Mouse (Mus musculus) megakaryocyte, adult 5-6 weeks (primary cell): ENCODE data around the gene Pitpnc1. TPM values are rescaled to one million over a fixed set of nuclear protein-coding genes. Genes with fewer than 3 reads are reported as not detected.

Experiments used
- ATAC-seq: 2 replicates; pipeline ENCODE4 v1.8.0; 2016; ENCODE audit warnings: mild to moderate bottlenecking, inconsistent platforms; ENCODE audit not compliant: poor library complexity, severe bottlenecking
- total RNA-seq, 2 experiments: library from RNA; stranded (forward) in 1 of 2; stranded (reverse) in 1 of 2; fragments of 153-499, 151-499 nt in 1 of 2; fragments of 221-1000, 200-1000 nt in 1 of 2; gene quantifications; 2 replicates each; pipeline versions ENCODE4 v1.2.3 to v1.2.4; 2015 to 2017

The Pitpnc1 gene
- total RNA-seq, 2 experiments from 2014 or later, result 8.5 to 14.5 TPM

- no peak for ATAC-seq
Measured at GRCm38 (mm10) chr11:107377326-107377725, 93.2 kb downstream of the Pitpnc1 start.

GRCm38 (mm10) chr11:107376272-107376671 is 94.2 kb downstream of the Pitpnc1 start:
- ATAC-seq, result no peak

DNA sequence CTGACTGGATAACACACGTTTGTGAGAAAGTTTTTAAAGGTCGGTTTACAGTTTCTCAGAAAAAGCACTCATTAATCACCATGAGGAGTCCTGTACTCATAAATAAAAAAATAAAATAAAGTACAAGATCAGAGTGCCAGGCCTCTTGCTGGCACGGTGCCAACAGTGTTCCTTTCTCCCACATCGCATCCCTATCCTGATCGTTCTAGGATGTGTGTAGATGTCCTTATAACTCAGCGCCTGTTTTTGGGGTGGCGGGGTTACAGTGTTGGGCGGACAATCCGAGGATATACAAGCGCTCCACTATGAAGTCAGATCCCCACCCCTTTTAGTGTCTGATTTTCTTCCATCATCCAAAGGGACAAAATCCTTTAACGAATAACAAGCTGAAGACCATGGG is 94.7 kb downstream of the Pitpnc1 start:
- no peak for ATAC-seq

DNA sequence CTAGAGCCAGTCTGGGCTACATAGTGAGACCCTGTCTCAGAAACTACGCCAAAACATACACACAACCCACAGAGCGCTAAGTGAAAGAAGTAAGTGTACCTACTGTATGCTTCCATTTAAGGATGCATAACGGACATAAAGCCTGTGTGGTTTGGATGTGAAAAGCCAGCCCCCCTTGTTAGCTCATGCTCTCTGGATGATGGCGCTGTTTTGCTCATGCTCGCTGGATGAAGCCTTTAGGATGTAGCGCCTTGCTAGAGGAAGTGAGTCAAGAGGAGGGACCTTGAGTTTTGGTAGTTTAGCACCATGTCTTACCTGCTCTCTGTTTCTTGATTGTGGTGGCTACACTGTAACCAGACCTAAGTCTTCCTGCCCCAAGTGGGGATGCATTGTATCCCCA is 96.9 kb downstream of the Pitpnc1 start:
- no peak for ATAC-seq

GRCm38 (mm10) chr11:107373154-107373553 is 97.3 kb downstream of the Pitpnc1 start:
- ATAC-seq, result no peak

- no peak for ATAC-seq
Measured at GRCm38 (mm10) chr11:107372688-107373087, 97.8 kb downstream of the Pitpnc1 start.

DNA sequence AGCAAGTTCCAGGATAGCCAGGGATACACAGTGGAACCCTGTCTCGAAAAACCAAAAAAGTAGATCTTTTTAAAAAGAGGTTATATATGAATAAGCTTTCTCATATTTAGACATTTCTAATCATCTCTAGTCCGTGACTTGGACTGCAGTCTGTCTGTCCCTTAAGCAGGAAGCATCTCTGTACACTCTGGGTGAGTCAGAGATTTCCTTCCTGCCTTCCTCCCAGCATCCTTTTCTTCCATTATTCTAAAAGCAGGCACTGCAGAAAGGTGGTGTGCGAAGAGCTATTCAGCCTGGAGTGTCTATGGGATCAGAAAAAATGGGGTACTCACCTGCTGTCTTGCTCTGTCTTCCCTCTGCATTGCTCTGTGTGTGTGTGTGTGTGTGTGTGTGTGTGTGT is 100.0 kb downstream of the Pitpnc1 start:
- no peak for ATAC-seq

DNA sequence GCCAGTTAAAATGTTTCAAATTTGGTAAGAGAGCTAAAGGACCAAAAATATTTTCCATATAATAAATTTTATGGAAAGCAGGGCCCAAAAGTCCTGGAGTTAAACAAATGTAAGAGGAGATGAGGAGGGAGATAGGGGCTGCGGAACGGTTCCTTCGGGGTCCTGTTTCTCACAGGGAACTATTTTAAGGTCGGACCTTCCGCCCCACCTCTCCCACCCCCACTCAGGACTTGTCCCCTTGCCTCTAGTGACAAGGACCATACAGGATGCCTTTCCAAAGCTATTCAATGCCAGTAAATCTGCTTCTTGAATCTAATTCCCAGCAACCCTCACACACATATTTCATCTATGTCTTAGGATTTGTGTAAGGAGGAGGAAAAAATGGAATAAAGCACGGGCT is 100.8 kb downstream of the Pitpnc1 start:
- no peak for ATAC-seq

DNA sequence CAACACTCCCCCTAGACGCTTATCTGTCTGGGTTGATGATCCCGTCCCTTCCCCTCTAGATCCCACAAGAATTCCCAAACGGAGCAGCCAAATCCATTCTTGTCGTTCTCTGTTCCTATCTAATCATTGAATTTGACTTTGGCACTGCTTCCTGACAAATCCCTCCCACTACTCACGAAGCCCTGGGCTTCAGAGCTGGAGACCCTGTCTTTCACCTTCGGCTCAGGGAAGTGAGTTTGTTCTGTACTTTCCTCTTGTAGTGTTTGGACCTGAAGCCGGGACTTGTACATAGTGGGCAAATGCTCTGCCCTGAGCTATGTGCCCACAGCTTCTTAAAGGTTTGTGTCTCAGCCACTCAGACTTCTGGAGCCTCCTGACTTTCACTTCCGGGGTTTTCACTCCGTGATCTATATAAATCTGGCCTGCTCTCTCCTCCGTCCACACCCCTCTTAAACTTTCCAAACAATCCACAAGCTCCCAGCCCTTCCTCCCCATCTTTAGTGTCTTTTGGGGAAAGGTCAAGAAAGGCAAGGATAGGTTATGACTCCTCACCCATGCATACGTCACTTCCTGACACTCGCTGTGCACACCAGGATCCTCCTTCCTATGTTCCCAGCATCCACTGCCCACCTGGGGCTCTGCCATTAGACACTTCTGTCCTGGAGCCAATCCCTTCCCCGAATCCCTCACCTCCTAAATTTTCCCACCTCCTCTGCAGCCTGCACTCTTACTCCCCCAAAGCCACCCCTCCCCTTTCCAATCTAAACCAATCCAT is 104.4 kb downstream of the Pitpnc1 start:
- ATAC-seq, result no peak

DNA sequence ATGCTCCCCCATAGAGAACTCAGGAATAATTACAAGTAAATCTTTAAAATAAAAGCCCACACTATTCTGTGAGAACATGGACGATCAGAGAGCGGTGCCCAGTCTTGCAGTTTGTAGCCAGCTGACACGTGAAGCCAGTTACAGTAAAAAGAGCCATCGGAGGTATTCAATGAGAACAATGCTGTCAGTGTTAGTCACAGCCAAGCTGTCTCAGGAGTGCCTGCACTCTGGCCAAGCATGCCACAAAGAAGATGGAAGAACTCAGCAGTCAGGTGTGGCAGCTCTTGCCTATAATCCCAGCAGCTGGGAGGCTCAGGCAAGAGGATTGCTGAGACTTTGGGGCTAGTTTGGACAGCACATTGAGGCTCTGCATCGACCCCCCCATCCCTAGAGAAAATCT is 111.8 kb downstream of the Pitpnc1 start:
- ATAC-seq, result no peak

- no peak for ATAC-seq
Measured at GRCm38 (mm10) chr11:107356224-107356623, 114.3 kb downstream of the Pitpnc1 start.

GRCm38 (mm10) chr11:107355526-107355925 is 115.0 kb downstream of the Pitpnc1 start:
- no peak for ATAC-seq

DNA sequence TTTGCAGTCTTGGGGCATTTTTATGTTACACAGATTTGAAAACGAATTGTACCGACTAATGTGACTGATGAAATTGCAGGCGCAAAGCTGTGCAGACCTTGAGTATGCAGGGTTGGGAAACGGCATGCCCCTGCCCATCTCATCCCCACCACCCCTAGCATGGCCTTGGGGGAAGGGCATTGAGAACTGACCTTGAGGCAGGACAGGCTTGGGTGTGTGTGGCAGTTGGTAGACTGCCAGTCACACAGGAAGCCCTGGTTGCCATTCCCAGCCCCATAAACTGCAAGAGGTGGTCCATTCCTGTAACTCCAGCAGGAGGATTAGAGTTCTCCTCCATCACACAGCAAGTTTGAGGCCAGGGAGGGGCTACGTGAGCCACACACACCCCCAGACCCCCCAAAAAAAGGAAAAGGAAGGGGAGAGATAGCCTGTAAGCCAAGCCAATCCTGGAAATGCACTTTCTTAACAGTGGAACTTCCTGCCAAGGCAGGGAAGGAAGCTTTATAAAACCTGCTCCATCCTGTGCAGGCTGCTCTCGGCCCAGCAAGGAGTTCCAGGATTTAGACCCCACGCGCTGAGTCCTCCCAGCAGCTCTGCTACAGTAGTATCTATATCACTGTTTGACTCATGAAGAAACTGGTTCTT is 115.9 kb downstream of the Pitpnc1 start:
- no peak for ATAC-seq

DNA sequence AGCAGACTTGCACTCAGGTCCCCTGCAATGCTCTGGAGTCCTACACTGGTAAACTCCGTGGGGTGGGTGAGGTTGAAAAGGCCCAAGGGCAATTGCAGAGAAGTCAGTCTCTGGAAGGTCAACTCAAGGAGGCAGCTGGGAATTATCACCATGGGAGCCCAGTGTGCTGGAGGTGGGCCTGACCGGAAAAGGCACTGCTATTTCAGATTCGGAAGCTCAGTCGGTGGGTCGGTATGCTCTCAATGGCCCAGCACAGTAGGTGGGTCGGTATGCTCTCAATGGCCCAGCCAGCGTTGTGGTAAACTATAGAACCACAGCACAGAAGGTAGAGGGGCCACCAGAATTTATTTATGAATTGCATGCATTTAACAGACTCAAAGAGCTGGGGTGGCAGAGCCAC is 117.9 kb downstream of the Pitpnc1 start:
- ATAC-seq, result no peak

GRCm38 (mm10) chr11:107349756-107350155 is 120.7 kb downstream of the Pitpnc1 start:
- ATAC-seq, result no peak

GRCm38 (mm10) chr11:107343031-107343430 is 127.5 kb downstream of the Pitpnc1 start:
- no peak for ATAC-seq

DNA sequence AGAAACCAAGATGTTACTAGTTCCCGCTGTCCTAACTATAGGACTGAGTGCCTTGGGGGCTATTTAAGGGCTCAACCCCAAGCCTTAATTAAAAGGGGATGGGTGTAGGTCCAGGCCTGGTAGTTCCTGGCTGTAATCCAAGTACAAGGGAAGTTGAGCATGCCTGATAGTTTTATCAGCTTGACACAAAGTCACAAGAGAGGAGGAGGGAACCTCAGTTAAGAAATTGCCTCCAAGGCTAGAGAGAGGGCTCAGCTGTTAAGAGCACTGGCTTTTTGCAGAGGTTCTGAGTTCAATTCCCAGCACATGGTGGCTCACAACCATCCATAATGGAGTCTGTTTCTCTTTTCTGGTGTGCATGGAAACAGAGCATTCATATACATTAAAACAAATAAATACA is 128.1 kb downstream of the Pitpnc1 start:
- no peak for ATAC-seq

GRCm38 (mm10) chr11:107341293-107341692 is 129.2 kb downstream of the Pitpnc1 start:
- no peak for ATAC-seq

- ATAC-seq, result no peak
Measured at GRCm38 (mm10) chr11:107340793-107341192, 129.7 kb downstream of the Pitpnc1 start.

DNA sequence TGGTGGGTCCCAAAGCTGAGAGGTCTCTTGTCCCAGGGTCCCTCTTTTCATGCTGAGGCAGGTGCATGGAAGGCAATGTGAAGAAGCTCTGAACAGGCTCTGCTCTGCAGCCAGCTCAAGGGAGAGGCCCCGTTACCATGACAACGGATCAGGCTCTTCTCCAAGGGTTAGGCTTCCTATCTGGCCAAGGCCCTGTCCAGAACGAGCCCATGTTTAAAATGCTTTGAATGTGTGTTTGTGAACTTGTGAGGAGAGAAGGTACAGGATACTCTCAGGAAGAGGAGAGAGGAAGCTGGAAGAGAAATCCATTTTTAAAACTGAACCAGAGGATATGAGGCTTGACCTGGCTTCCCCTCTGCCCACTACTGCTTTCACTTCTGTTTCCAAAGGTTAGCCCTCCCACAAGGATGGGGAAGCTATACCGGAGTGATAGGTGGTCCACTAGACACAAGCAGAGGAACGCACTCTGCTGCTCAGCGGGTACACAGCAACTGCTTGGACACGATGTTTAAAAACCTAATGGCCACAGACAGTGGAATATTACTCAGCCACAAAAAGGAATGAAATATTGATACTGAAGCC is 131.2 kb downstream of the Pitpnc1 start:
- ATAC-seq, result peak; percentile 92

GRCm38 (mm10) chr11:107337391-107338148 is 132.9 kb downstream of the Pitpnc1 start:
- no peak for ATAC-seq
